Mouse (Mus musculus) spleen, postnatal 14 days (tissue): Measurements from ENCODE around the gene Hdac7.

Experiments
- DNase-seq, 2 experiments: peaks; one replicate each; pipeline ENCODE4 v3.0.0; 2021 to 2022; ENCODE audit warnings: low spot score in 2 of 2

The Hdac7 gene

GRCm38 (mm10) chr15:97789761-97790505 lies 54.4 kb downstream of the Hdac7 start:
- peak in 1 of 2 experiments; percentile 48 for DNase-seq

GRCm38 (mm10) chr15:97788821-97789220 lies 55.5 kb downstream of the Hdac7 start:
- DNase-seq = no peak

GRCm38 (mm10) chr15:97787799-97788667 lies 56.3 kb downstream of the Hdac7 start:
- no peak for DNase-seq

GRCm38 (mm10) chr15:97787148-97787798 lies 57.0 kb downstream of the Hdac7 start:
- no peak for DNase-seq

- peak; percentile 35 to 44 for DNase-seq
Measured at GRCm38 (mm10) chr15:97786412-97787112, 57.7 kb downstream of the Hdac7 start.

- DNase-seq = peak; percentile 28 to 50
Measured at GRCm38 (mm10) chr15:97785731-97786411, 58.4 kb downstream of the Hdac7 start.

- DNase-seq = peak in 1 of 2 experiments; percentile 26
Measured at GRCm38 (mm10) chr15:97784561-97785161, 59.6 kb downstream of the Hdac7 start.

GRCm38 (mm10) chr15:97784092-97784559 lies 60.2 kb downstream of the Hdac7 start:
- peak; percentile 89 to 95 for DNase-seq

- DNase-seq = peak; percentile 67 to 82
Measured at GRCm38 (mm10) chr15:97782749-97783105, 61.6 kb downstream of the Hdac7 start.

GRCm38 (mm10) chr15:97781961-97782748 lies 62.1 kb downstream of the Hdac7 start:
- no peak for DNase-seq

GRCm38 (mm10) chr15:97780611-97781031 lies 63.7 kb downstream of the Hdac7 start:
- no peak for DNase-seq

- no peak for DNase-seq
Measured at GRCm38 (mm10) chr15:97779576-97779975, 64.7 kb downstream of the Hdac7 start.

GRCm38 (mm10) chr15:97778311-97779098 lies 65.8 kb downstream of the Hdac7 start, which contains the start of gene Slc48a1:
Gene Slc48a1 (plus strand): TSS chr15:97778520.
- no peak for DNase-seq

GRCm38 (mm10) chr15:97776919-97777318 lies 67.4 kb downstream of the Hdac7 start:
- no peak for DNase-seq

- peak; percentile 49 to 75 for DNase-seq
Measured at GRCm38 (mm10) chr15:97776514-97776913, 67.8 kb downstream of the Hdac7 start.

- no peak for DNase-seq
Measured at GRCm38 (mm10) chr15:97773961-97774370, 70.3 kb downstream of the Hdac7 start.

- no peak for DNase-seq
Measured at GRCm38 (mm10) chr15:97773108-97773507, 71.2 kb downstream of the Hdac7 start.

GRCm38 (mm10) chr15:97770280-97770679 lies 74.0 kb downstream of the Hdac7 start:
- no peak for DNase-seq

- DNase-seq = no peak
Measured at GRCm38 (mm10) chr15:97768192-97768591, 76.1 kb downstream of the Hdac7 start.
